Mouse (Mus musculus) stomach, embryonic 14.5 days (tissue): ENCODE measurements around the gene AI182371. TPM values are rescaled to one million over a fixed set of nuclear protein-coding genes. Genes with fewer than 3 reads are reported as not detected.

Source experiments
- ATAC-seq: fragments of 200-750 bp; cut with Nextera tagmentation; 2 replicates; pipeline ENCODE4 v1.8.0; 2017; ENCODE audit warnings: low read depth, moderate TSS enrichment; ENCODE audit not compliant: insufficient number of reproducible peaks, insufficient read depth, low FRiP score
- H3K27ac ChIP-seq: fragments of 300-500 bp; sonication (generic); 2 replicates; pipeline ENCODE4 v1.5.1; 2014; ENCODE audit warnings: mild to moderate bottlenecking, low read length, moderate library complexity, mixed read lengths
- H3K27me3 ChIP-seq: fragments of 300-500 bp; sonication (generic); 2 replicates; pipeline ENCODE4 v1.6.1; 2014; ENCODE audit warnings: low read length, control low read depth, mixed read lengths; ENCODE audit not compliant: control insufficient read depth, insufficient read depth
- H3K36me3 ChIP-seq: fragments of 300-500 bp; sonication (generic); 2 replicates; pipeline ENCODE4 v1.6.1; 2014; ENCODE audit warnings: mild to moderate bottlenecking, control low read depth, low read length, moderate library complexity, mixed read lengths; ENCODE audit not compliant: control insufficient read depth, insufficient read depth
- H3K4me1 ChIP-seq: fragments of 300-500 bp; sonication (generic); 2 replicates; pipeline ENCODE4 v1.6.1; 2014; ENCODE audit warnings: low read length, control low read depth, mixed read lengths; ENCODE audit not compliant: control insufficient read depth, insufficient read depth
- H3K4me2 ChIP-seq: fragments of 300-500 bp; sonication (generic); replicated peaks from 2 replicates; pipeline ENCODE4 v1.6.1; 2014; ENCODE audit warnings: low read depth, low read length, control low read depth
- H3K4me3 ChIP-seq: fragments of 300-500 bp; sonication (generic); 2 replicates; pipeline ENCODE4 v1.5.1; 2014; ENCODE audit warnings: low read depth, low read length, control low read depth
- H3K9ac ChIP-seq: fragments of 300-500 bp; sonication (generic); replicated peaks from 2 replicates; pipeline ENCODE4 v1.6.1; 2014; ENCODE audit warnings: low read depth, mild to moderate bottlenecking, control low read depth, low read length, moderate library complexity, mixed read lengths
- H3K9me3 ChIP-seq: fragments of 300-500 bp; sonication (generic); 2 replicates; pipeline ENCODE4 v1.6.1; 2016; ENCODE audit warnings: low read depth, low read length, control low read depth; ENCODE audit not compliant: control insufficient read depth
- WGBS: fragments of 180-500 bp; shearing (Covaris S2); extraction: QIAGEN DNeasy Blood & Tissue Kit; methylation state at CpG from one replicate; pipeline ENCODE4 v1.1.7; 2014; 5-methylcytosine and 5-hydroxymethylcytosine counted together
- polyA plus RNA-seq: library from polyadenylated mRNA; unstranded; fragments of >200 nt; fragmentation: Nextera tagmentation; extraction: Ambion mirVana; gene quantifications from 2 replicates; pipeline ENCODE4 v1.2.1, GENCODE M21; 2014

The AI182371 gene
- polyA plus RNA-seq, 1 experiment from 2014 or later: 0.36 TPM

DNA sequence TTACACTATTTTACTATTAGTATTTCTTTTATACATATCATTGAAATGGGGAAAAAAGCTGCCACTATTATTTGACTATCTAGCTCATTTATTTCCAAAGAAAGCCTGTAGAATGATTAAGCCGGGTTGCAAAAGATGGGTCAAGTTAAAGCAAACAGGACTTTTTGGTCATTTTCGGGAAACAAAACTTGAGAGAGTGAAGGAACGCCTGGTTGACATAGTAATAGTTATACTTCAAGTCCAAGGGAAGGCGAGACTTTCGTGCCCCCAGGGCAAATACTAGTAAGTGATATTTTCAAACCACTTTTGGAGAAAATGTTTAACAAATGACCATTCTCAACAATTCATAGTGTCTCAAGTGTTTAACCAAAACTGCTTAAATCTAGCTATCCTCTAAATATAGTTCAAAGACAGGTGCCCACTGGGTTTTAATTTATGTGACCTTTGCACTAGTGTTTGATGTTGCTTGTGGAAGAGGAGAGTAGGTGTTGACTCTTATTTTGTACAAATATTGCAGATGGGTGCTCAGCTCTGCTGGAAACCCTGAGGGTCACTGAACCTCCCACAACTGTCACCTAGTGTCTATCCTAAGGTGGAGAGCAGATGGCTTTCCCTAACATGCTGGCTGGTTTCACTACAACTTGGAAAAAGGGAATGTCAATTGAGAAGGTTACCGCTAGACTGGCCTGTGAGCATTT, 37.9 kb downstream of the AI182371 start:
- no peaks in the 10 kb centered on the region for H3K27me3 ChIP-seq
- H3K36me3 ChIP-seq: no peaks in the 10 kb centered on the region
- no peak overlapping the region for H3K4me3 ChIP-seq
- no peaks in the 10 kb centered on the region for H3K4me1 ChIP-seq
- 79% methylated on average over 6 of the region's 6 CpGs for WGBS
- no peaks in the 10 kb centered on the region for H3K9me3 ChIP-seq
- no peak overlapping the region for H3K9ac ChIP-seq
- ATAC-seq: no peak
- no peak overlapping the region for H3K4me2 ChIP-seq
- H3K27ac ChIP-seq: no peak overlapping the region

DNA sequence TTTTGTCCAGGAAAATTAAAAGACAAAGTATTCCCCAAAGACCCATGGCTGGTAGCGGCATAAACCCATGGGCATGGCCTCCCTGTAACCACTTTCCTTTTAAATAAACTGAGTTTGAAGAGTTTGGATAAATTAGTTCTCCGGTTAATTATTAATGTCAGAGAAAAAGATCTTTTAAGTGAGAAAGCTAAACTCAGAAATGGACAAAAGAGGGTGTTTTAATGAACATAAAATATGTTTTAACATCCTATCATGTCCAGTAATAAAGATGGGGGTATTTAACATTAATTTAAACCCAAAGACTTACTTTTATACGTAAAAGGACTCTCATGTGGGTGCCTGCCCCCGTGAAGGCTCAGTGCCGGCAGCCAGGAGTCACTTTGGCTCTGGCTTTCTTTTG, 40.0 kb downstream of the AI182371 start, which contains the start of gene Hc:
Gene Hc, minus strand, starts transcription at position 101 of the 400 bp plus-strand sequence.
- no peak for ATAC-seq
- Histone ChIP-seq H3K27ac (no peak within 1 kb of the TSS), H3K27me3 (no peaks in the 10 kb centered on the region), H3K4me1 (no peaks in the 10 kb centered on the region), H3K36me3 (no peaks in the 10 kb centered on the region), H3K9ac (no peak within 1 kb of the TSS), H3K9me3 (no peaks in the 10 kb centered on the region), H3K4me3 (no peak within 1 kb of the TSS), H3K4me2 (no peak within 1 kb of the TSS)
- WGBS: 62% methylated on average over 5 of the region's 5 CpGs

DNA sequence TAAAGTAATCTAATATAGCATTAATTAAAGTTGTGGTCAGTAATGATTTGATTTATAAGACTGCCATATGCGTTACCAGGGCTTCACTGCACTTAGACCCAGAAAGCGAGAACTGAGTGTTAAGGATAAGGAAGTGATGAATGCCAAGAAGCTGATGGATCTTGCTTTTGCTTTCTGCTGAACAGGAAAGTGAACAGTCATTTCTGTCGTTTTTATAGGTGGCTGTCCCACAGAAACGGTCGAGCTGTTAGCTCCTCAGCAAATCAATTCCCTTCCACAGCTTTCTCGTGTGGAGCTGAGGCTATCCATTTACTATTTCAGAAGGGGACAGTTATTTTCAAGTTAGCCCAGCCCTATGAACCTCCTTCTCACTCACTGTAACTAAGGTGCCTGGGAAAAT, 40.4 kb downstream of the AI182371 start:
- Histone ChIP-seq H3K9me3 (no peaks in the 10 kb centered on the region), H3K4me1 (no peaks in the 10 kb centered on the region), H3K4me2 (no peak overlapping the region), H3K9ac (no peak overlapping the region), H3K27ac (no peak overlapping the region), H3K4me3 (no peak overlapping the region), H3K36me3 (no peaks in the 10 kb centered on the region), H3K27me3 (no peaks in the 10 kb centered on the region)
- 53% methylated on average over 6 of the region's 6 CpGs for WGBS
- ATAC-seq: no peak

DNA sequence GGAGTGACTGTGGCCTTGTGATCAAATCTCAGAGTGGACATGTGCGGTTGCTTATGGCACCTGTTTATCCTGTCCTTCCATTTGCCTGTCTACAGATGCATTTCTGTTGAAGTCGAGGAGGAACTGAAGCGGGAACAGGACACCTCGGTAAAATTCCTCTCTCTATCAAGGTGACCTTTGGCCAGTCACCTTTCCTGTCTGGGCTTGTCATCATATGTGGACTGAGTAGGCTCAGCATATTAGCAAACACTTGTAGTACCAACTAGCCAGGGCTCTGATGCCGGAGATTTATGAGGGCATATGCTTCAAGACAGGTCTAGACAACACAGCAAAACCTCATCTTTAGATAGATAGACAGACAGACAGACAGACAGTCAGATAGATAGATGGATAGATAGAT, 41.1 kb downstream of the AI182371 start:
- H3K36me3 ChIP-seq: no peaks in the 10 kb centered on the region
- H3K4me1 ChIP-seq: no peaks in the 10 kb centered on the region
- no peak overlapping the region for H3K4me3 ChIP-seq
- no peaks in the 10 kb centered on the region for H3K9me3 ChIP-seq
- 73% methylated on average over 5 of the region's 5 CpGs for WGBS
- ATAC-seq: no peak
- H3K9ac ChIP-seq: no peak overlapping the region
- no peaks in the 10 kb centered on the region for H3K27me3 ChIP-seq
- no peak overlapping the region for H3K27ac ChIP-seq
- no peak overlapping the region for H3K4me2 ChIP-seq

DNA sequence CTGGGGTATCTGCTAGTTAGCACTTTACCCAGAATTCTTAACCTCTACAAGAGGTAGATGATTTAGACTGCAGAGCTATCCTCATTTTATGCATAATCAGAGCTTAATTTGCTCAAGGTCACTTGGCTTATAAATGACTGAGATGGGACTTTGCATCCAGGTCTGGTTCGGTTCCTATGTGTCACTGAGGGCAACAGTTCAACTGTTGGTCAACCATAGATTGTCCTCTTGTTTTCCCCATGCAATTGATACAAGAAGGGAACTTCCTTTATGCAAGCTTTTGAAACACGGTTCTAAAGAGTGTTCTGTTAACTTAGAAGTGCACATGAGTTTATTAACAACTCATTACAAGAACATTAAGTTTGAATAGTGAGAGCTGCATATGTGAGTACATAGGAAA, 43.0 kb downstream of the AI182371 start:
- no peaks in the 10 kb centered on the region for H3K9me3 ChIP-seq
- H3K9ac ChIP-seq: no peak overlapping the region
- no peak overlapping the region for H3K4me3 ChIP-seq
- no peak overlapping the region for H3K4me2 ChIP-seq
- H3K4me1 ChIP-seq: no peaks in the 10 kb centered on the region
- no peak overlapping the region for H3K27ac ChIP-seq
- H3K27me3 ChIP-seq: no peaks in the 10 kb centered on the region
- 78% methylated on average over 2 of the region's 2 CpGs for WGBS
- ATAC-seq: no peak
- H3K36me3 ChIP-seq: no peaks in the 10 kb centered on the region

DNA sequence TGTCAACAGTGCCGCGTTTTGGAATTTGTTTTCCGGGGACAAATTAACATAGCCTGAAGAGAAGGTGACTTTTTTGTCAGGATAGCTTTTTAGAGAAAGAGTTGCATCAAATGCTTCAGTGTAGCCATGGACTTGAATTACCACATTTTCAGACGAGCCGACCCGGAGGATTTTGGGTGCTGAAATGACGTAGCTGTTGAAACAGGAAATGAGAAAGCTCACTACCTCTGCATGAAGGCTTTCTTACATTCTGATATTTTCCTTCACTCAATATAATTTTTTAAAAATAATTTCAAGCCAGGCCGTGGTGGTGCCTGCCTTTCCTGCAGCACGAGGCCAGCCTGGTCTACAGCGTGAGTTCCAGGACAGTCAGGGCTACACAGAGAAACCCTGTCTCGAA, 44.1 kb downstream of the AI182371 start:
- Histone ChIP-seq H3K9ac (no peak overlapping the region), H3K9me3 (no peaks in the 10 kb centered on the region), H3K4me2 (no peak overlapping the region), H3K4me1 (no peaks in the 10 kb centered on the region), H3K4me3 (no peak overlapping the region), H3K27ac (no peak overlapping the region), H3K27me3 (no peaks in the 10 kb centered on the region), H3K36me3 (no peaks in the 10 kb centered on the region)
- ATAC-seq: no peak
- WGBS: 88% methylated on average over 11 of the region's 11 CpGs

DNA sequence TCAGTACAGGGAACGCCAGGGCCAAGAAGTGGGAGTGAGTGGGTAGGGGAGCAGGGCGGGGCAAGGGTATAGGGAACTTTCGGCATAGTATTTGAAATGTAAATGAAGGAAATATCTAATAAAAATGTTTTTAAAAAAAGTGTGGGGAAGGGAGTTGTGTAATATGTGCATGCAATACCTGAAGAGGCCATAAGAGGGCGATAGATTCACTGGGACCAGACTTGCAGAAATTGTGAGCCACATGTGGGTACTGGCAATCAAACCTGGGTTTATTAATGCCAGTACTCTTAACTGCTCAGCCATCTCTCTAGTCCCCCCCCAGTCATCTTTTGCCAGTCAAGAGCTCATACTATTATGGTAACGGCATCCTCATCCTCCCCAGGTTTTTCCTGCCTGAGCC, 52.5 kb downstream of the AI182371 start:
- Histone ChIP-seq H3K27ac (no peak overlapping the region), H3K27me3 (no peaks in the 10 kb centered on the region), H3K36me3 (no peaks in the 10 kb centered on the region), H3K9me3 (no peaks in the 10 kb centered on the region), H3K9ac (no peak overlapping the region), H3K4me3 (no peak overlapping the region), H3K4me2 (no peak overlapping the region), H3K4me1 (no peaks in the 10 kb centered on the region)
- 39% methylated on average over 5 of the region's 5 CpGs for WGBS
- ATAC-seq: no peak

DNA sequence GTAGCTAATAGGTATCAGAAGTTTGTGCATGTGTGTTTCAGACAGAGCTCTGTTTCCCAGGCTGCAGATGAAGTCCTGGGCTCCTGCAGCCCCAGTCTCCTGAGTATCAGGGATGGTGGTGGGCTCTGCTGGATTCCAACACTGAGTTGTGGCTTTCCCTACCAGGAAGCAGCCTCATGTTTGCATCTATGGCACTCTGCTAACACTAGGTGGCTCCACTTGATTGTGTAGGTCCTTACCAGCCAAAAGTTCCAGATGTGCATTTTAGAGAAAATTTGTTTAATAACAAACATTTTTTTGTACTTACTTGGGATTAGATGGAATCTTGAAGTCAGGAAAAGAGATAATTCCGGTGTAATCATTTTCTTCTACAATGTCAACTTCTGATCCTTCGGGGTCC, 56.4 kb downstream of the AI182371 start:
- Histone ChIP-seq H3K4me3 (no peak overlapping the region), H3K9ac (no peak overlapping the region), H3K4me1 (no peaks in the 10 kb centered on the region), H3K9me3 (0 out of 2 replicates have a peak, but pooled peaks cover 3% of the 10 kb centered on the region), H3K36me3 (no peaks in the 10 kb centered on the region), H3K27me3 (no peaks in the 10 kb centered on the region), H3K27ac (no peak overlapping the region), H3K4me2 (no peak overlapping the region)
- ATAC-seq: no peak
- 59% methylated on average over 2 of the region's 2 CpGs for WGBS
